Mouse (Mus musculus): ENCODE measurements at regions not wholly inside any gene's neighbourhood (a gene's known extent, or its start where the extent isn't known, plus 50 kb on each side); places are given as distances from the start of the nearest gene placed in this dataset.

- TF ChIP-seq CTCF (IDR thresholded peaks at IDR 0.05; ENCODE audit: insufficient read depth, low read length), result no peak
- TF ChIP-seq POLR2A (IDR thresholded peaks at IDR 0.05; ENCODE audit: borderline replicate concordance, extremely low read depth, low read depth, low read length), result no peak
These were observed 291.8 kb upstream of the Mpdz start for GRCm38 (mm10) chr4:81734391-81734790.
